Mouse (Mus musculus) heart, postnatal 4 days (tissue): ENCODE results near the gene Tspoap1. TPM values are rescaled to one million over a fixed set of nuclear protein-coding genes. Genes with fewer than 3 reads are reported as not detected.

Source experiments
- DNase-seq: peaks from one replicate; pipeline ENCODE4 v3.0.0; 2021
- total RNA-seq, 2 experiments: library from RNA; stranded (reverse); gene quantifications; 2 replicates each; pipeline ENCODE4 v1.2.3; 2021

Gene Tspoap1
- total RNA-seq, 2 experiments from 2014 or later, result 0.07 TPM; not detected in 1

DNA sequence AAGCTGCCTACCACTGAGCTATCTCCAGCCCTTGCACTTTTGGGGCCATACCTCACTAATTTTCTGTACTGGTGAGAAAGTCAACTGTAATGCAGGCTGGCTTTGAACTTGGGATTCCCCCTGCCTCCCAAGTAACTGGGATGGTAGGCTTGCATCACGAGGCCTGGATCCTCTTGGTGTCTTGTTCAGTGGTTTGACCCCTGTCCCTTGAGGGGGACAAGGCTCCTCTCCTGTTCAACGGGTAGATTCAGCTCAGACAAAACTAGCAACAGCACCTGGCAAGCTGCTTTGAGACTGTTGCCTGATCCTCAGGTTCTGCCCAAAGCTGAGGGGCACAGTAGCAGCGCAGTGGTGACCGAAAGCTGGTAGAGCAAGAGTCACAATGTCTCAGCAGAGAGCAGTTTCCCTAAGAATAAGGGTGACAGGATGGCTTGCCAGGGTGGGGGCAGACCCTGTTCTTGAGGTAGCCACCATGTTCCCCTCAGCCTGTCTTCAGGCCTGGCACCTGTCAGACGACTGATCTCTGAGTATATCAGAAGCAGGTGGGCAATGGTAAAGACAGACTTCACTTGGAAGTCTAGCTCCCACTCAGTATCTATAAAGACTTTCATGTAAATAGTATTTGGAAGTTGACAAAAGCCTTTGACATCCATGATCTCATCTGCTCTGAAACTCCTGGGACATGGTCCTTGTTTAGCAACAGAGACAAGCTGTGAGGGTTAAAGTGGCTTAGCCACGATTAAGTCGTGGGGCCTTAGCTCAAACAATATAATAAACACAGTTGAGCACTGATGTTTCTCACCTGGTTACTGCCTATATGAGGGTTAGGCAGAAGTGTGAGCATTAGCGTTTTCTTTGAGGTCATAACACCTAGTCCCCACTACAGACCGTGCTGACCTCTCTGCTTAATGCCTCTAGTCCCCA lies 14.4 kb upstream of the Tspoap1 start:
- no peak for DNase-seq

DNA sequence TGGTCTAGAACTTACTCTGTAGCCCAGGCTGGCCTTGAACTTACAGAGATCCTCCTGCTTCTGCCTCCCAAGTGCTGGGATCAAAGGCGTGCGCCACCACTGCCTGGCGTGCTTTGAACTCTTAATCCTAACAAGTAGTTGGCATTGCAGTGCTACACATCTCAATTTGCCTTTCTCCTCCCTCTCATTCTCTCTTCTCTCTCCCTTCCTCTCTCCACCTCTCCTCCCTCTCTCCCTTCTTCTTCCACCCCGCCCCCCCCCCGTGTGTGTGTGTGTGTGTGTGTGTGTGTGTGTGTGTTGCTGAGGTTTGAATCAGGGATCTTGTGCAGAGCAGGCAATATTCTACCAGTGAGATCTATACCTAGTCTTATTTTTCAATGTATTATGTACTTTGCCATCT lies 13.0 kb upstream of the Tspoap1 start:
- DNase-seq, result no peak

DNA sequence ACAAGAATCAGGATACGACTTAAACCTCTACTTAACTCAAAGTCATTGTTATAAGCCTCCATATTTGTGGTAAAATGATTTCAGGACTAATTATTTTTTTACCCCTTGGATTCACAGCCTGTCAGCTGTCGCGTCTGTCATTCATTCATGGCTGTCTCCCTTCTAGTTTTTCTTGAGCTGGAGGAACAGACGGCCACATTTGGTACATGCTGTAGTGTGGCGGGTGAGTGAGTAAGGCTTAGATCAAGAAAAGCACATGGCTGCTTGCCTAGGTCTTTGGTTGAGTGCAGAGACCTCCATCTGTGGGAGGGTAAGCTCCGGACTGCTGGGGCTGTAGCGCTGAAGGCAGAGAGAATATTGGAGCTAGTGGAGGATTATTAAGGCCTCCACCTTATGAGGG lies 12.6 kb upstream of the Tspoap1 start:
- no peak for DNase-seq

DNA sequence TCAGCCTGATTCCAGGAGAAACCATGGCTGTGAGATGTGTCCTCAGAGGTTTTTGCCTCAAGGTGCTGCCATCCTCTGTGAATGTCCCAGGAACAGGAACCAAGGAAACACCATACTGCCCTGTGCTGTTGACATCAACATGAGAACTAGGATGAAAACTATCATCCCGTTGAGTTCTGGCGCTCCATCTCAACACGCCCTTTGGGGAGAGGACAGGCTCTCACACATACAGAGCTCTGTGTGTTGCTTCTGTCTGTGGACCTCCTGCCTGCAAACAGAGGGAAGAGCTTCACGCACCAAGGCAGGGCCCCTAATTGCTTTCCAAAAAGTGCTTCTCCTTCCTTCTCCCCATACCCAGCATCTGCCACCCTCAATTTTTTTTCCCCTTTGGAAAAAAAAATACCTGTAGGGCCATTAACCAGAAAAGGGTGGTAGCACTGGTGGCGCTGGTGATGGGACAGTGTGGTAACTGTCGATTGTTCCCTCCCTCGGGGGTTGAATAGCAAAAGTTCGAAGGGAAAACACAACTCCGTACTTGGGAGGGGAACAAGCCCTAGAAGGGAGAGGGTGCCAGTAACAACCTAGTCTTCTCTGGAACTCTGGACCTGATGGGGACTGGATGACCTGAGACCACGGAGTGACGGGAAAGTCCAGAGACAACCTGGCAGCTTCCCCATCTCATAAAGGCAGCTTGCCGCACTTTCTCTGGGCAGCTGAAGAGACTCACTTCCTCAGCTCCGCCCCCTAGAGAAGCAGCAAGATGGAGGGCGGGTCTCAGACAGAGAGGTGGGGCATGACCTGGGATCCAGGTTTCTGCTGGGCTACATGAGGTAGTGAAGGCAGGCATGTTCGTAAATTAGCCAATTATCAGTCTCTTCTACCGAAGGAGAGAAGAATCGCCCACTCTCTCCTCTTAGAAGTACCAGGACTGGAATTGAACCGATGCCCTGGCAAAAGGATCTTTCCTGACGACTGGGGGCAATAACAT lies 11.9 kb upstream of the Tspoap1 start:
- DNase-seq, result no peak

DNA sequence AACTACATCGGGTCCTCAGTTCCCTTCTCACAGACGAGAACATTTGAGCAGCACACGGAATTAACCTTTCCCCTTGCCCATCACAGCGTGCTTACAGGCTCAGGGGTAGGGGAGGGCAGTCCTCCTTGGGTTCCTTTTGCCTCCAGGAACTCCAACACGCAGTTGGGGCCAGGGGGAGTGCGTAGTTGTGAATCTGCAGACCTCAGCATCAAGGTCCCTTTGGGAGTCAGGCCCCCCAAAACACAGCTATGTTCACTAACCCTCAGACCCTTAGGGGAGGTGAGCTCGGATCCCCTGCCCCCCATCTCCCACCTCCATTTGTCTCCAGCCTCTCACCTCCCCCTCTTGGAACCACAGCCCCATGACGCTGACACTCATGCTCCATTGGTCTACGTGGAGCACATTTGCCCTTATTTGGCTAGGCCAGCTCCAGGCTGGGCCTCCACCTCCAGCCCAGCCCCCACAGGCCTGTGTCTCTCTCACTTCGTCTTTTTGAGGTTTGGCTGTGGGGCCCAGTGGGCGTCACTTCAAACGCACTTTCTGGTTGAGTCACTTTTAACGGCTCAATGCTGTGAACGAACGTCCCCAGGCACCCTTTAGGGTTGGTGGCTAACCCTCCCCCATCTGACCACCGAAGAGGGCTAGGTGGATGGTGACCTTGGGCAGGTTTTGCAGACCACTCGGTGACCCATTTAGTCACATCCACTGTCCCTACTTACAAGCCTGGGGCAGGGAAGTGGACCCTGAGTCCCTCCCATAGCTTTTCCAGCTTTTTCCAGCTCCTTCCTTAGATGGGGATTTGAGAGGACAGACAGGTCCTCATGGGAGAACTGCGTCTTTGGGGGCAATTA lies 10.9 kb upstream of the Tspoap1 start:
- peak; percentile 26 for DNase-seq

DNA sequence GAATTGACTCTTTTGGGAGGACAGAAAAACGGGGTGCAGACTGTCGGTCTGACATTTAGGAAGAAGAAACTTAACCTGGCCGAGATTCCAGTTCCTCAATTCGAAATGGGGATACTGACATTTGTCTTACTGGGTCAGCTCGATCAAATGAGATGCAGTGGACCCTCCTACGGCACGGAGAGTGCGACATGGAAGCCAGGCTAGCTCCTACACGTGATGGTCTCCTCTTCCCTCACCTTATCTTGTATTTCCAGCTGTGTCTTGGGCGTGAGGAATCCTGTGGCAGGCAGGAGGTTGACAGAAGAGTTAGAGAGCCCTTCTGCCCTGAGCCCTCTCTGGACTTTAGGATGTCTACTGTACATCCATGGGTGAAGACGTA lies 10.3 kb upstream of the Tspoap1 start:
- DNase-seq, result no peak

DNA sequence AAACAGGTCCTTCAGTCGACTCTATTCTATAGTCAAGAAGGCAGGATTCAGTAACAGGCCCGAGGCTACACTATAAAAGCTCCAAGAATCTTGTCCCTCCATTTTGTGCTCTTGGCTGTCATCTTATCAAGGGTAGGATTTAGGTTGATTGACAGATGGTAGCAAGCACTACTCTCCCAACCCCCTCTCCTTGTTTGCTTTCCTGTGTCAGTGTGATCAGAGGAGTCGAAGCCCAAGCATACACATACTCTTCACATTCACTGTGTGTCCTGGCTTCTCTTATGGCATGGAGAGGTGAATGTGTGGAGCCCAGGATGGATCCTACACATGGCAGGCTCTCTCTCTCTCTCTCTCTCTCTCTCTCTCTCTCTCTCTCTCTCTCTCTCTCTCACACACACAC lies 9.8 kb upstream of the Tspoap1 start:
- DNase-seq, result no peak

DNA sequence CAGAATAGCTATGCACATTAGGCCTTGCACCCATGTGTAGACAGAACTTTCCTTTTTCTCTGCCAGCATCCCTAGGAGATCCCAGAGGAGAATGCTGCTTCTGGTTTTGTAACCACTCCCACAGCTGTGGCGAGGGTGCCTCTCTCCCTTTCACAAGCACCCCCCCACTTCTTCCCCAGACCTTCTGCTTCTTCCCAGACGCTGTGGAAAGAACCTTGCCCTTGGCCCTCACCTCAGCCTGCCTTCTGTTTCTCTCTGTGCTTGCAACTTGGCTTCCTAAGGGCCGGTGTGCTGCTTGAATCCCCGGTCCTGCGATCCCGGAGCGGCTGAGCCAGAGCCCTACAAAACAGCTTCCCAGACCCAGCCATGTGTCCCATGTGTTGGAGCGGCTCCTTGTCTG lies 9.3 kb upstream of the Tspoap1 start:
- no peak for DNase-seq

DNA sequence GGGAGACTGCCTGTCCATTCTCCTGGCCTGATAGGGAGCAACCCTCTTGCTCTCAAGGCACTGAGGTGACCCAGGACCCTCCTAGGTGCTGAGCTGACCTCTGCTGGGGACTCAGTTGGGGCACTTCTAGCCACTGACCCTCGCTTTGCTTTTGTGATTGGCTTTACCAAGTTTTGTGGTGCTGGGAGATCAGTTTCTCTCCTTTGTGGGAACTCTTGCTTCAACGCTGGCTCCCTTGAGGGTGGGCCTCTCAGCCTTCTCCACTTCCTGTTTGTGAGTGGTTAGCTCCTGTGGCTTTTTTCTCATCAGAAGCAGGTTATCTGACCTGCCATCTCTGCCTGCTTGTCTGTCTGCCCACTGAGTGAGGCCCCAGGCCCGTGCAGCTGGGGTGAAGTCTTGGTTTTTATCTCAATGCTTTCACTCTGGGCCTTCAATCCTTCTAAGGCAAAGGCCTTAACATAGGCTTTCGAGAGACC lies 8.8 kb upstream of the Tspoap1 start:
- DNase-seq, result no peak

DNA sequence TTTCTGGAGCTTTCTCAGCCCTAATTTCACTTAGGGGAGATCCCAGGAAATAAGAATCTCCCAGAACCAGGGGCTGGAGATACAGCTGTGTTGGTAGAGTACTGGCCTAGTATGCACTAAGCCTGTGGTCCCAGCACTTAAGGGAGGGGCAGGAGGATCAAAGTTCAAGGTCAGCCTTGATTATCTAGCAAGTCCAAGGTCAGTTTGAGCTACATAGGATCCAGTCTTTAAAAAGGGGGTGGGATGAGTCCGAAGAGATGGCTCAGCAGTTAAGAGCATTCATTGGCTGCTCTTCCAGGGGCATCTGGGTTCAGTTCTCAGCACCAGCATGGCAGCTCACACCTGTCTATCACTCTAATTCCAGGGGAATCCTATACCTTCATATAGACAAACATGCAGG lies 8.0 kb upstream of the Tspoap1 start:
- DNase-seq, result no peak

DNA sequence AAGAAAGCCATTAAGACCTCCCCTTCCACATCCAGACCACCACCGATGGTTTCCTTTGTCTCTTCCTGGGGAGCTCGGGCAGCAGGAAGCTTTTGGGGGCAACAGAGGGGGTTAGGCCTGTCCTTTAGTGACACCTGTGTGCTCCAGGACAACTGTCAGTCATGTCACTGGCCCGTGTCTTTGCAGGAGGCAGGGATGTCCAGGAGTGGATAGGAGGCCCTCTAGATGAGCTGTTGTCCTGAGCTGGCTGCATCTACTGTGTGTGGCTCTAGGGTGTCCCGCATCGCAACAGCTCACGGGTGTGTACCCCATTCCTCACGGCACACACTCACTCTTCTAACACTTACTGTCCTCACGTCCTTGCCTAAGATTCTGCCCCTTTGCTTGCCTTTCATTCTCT lies 7.1 kb upstream of the Tspoap1 start:
- DNase-seq, result no peak

DNA sequence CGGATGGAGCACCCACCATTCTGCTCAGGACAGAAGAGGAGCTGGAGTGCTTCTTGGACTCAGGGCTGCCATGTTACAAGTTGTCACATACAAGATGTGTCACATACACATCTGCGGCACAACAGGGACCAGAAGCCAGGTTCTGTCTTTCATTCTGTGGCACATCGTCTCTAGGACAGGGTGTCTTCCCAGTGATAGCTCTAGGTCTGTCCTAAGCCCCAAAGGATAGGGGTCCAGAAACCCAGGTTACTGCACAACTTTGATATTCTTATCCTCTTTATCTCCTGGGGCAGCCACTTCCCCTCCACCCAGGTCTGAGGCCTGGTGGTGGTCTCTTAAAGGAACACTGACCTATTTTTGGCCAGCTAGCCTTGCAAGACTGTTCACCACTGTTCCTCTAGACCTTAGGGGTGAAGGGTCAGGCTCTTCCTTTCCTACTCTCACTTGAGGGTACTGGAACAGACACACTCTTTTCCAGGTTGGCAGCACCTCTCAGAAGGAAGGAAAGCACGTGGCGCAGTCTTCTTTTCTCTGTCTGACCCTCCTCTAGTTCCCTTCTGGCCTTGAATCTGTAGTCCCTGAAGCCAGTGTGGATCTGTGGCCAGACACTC lies 6.3 kb upstream of the Tspoap1 start:
- DNase-seq, result no peak

DNA sequence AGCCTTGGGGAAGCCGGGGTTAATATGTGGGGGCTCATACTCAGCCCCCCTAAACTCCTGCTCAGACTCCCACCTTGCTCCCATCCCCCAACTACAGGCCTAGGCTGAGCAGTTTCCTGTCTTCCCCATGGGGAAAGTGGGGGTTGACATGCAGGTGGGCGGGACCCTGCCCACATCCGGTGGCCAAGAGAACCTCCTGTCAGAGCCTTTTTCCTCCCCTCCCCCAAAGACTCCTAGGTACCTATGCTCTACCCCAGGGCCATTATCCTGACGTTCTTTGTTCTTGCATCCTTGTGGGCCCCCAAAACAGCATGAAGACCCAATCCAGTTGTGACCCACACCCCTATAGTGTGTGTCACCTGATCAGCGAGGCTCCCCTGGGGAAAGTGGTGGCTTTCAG lies 5.7 kb upstream of the Tspoap1 start:
- DNase-seq, result no peak

DNA sequence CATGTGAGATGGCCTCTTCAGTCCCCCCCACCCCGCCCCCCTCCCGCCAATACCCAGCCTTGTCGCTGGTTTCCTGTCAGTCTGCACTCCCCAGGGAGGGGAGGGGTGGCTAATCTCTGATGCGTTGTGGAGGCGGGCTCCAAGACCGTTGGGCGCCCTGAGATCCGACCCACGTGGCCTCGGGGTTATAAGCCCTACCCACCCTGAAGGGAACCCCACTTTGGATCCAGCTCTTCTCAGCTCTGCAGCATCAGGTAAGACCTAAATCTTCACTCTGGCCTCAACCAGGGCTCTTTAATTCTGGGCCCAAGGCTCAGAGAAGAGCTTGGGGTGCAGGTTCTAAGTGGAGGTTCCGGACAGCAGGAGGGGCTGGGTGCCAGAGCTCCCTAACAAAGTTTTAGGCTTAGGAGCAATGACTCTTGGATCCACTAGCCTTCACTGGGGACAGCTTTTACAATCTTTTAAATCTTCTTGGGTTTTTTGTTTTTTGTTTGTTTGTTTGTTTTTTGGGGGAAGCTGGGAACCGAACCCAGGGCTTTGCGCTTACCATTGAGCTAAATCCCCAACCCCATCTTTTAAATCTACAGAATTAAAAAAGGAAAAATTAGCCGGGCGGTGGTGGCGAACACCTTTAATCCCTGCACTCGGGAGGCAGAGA lies 4.9 kb upstream of the Tspoap1 start:
- peak; percentile 31 for DNase-seq

DNA sequence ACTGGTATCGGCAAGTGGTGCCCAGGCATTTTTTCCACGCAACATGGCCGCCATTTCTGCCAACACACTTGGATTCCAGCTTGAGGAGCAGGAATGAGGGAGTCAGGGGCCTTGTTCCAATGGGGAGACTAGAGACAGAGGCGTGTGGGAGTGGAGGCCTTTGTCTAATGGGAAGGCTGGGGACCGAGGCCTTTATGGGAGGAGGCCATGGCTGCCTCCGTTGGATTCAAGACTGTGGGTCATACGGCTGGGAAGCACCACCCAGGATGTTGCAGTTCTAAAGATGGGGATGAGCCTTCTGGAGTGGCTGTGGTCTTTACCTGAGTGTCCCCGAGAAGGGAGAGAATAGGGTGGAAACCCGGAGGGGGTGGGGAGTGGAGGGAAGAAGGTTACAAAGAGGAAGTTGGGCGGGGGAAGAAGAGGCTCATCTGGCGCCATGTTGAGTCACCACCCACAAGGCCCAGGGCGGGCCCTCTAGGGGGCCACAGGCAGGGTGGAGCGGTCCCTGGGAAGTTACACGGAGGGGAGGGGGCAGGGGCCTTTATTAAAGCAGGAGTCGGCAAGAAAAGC lies 4.0 kb upstream of the Tspoap1 start:
- DNase-seq, result no peak

DNA sequence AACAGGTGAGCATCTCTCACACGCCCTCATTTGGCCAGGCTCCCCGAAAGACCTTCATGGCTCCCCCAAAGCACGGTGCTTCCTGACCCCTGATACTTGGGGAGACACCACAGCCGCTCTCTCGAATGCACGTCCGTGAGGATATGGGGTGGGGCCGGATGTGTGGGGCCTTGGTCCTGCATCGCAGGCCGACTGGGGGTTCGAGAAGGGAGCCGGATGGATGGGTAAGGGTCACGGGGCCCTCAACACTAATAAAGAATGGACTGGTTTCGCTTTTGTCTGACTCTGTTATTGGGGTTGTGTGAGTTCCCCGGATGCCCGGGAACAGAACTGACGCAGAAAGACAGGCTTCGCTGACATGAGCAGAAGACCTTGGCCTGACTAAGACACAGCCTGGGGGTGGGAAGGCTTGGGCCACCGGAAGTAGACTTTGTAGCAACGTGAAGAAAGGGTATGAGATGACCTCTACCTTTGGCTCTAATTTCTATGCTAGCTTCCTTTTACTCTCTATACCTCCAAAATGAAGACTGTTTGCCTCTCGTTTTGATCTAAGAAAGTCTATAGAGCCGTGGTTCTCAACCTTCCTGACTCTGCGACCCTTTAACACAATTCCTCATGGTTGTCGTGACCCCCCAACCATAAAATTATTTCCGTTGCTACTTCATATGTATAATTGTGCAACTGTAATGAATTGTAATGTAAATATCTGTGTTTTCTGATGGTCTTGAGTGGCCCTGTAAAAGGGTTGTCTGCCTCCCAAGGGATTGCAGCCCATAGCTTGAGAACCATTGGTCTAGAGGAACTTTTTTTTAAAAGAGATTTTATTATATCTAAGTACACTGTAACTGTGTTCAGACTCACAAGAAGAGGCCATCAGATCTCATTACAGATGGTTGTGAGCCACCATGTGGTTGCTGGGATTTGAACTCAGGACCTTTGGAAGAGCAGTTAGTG lies 3.1 kb upstream of the Tspoap1 start:
- no peak for DNase-seq

DNA sequence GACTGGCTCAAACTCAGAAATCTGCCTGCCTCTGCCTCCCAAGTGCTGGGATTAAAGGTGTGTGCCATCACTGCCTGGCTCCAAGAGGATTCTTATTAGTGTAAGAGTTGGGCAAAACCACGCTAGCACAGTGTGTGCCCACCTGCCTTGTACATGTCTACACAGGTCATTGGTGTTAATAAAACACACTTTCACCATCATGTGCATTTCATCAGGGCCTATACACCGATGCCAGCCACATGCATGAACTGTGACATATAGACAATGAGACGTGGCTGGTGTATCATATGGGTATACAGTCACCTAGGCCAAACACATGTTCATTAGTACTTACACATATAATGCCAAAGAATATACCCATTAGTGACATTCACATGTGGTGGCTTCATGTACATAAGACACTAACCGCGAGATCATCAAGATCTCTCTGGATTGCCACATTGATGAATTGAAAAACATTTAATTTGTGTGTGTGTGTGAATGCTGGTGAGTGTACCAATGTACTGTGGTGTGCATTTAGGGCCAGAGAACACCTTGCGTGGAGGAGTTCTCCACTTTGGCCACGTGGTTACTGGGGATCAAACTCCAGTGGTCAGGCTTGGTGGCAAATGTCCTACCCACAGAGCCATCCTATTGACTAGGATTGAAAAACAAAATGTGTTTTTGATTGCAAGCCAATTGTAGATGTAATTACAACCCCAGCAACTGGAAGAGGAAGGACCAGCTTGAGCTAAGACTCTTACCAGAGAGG lies 2.0 kb upstream of the Tspoap1 start:
- no peak for DNase-seq

DNA sequence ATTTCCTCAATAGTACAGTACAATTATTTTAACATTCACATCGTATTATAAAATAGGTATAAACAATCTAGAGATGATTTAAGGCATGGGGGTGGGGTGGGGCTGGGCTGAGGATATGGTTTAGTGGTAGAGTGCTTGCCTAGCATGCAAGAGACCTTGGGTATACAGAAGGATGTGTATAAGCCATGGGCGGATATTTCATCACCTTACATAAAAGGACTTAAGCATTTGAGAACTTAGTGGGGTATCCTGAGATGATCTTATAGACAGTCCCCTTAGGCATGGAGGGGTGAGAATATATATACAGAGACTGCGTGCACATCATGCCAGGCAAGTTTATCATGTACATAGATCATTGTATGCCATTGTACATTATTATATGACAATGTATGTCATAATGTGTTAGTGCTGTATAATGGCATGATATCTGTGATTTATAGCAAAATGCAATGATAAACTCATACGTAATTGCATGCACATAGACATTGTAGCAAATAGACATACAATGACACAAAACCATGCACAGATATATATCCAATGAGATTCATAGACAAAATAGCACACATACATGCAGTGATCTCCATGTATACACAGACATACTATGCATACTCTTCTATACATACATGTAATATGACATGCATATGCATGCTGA lies 1.3 kb upstream of the Tspoap1 start:
- no peak for DNase-seq
